Mouse (Mus musculus): Measurements from ENCODE around the gene Gm11562.

- TF ChIP-seq CTCF (IDR thresholded peaks at IDR 0.05; ENCODE audit: extremely low read depth, insufficient read depth, insufficient read length, insufficient replicate concordance) (no peak), POLR2A (IDR thresholded peaks at IDR 0.05; ENCODE audit: low read depth, low read length) (no peak)
Observed at GRCm38 (mm10) chr11:99634653-99635134, 14.5 kb upstream of the Gm11562 start, which contains the start of gene Krtap4-2.

All from spleen, adult 2 months (tissue).